Comparison of ENCODE assay signal across 8 mouse cellular contexts in genomic region chr1:93686245-93686960, GRCm38 (mm10). TPM values are rescaled to one million over a fixed set of nuclear protein-coding genes. Genes with fewer than 3 reads are reported as not detected.
DNase-seq lines count a peak whose midpoint lies in the region; ATAC-seq and TF ChIP-seq lines count a peak whose summit lies in the region.

No protein-coding gene starts in this region.

- peak overlapping the region; percentile 76 for H3K4me2 ChIP-seq in hindbrain, embryonic 13.5 days

- peak overlapping the region; percentile 85 for H3K27ac ChIP-seq in hindbrain, embryonic 13.5 days
- peak overlapping the region; percentile 74 for H3K27ac ChIP-seq in left cerebral cortex, adult 2 months

- peaks cover 13% of the 10 kb centered on the region for H3K27me3 ChIP-seq in hindbrain, embryonic 13.5 days
- H3K27me3 ChIP-seq in megakaryocyte, embryonic 14.5 days (replicated peaks), result peaks cover 86% of the 10 kb centered on the region

- no peaks in the 10 kb centered on the region for H3K9me3 ChIP-seq in hindbrain, embryonic 13.5 days
- peaks cover 10% of the 10 kb centered on the region for H3K9me3 ChIP-seq in megakaryocyte, embryonic 14.5 days

- intact Hi-C loops in left cerebral cortex, adult 2 months (cut with DNase I), result no loop called here

- TF ChIP-seq CTCF in left cerebral cortex, adult 2 months (IDR thresholded peaks at IDR 0.05), result peak; percentile 40

- H3K4me3 ChIP-seq in hindbrain, embryonic 13.5 days, result peak overlapping the region; percentile 64
- peak overlapping the region; percentile 50 for H3K4me3 ChIP-seq in left cerebral cortex, adult 2 months
- H3K4me3 ChIP-seq in megakaryocyte, embryonic 14.5 days (replicated peaks), result peak overlapping the region; percentile 88

- peaks cover 10% of the 10 kb centered on the region; the same call in 1 of the 2 replicates for H3K36me3 ChIP-seq in hindbrain, embryonic 13.5 days
- H3K36me3 ChIP-seq in megakaryocyte, embryonic 14.5 days (replicated peaks; ENCODE audit: low read length), result no peaks in the 10 kb centered on the region

- H3K9ac ChIP-seq in hindbrain, embryonic 13.5 days, result peak overlapping the region; percentile 89

- DNase-seq in CD4-positive, CD25-positive, alpha-beta regulatory T cell, adult 2 months (ENCODE audit: low read depth, low spot score), result peak; percentile 11
- DNase-seq in cerebellum, postnatal 14 days, result peak; percentile 63 to 68
- DNase-seq in frontal cortex, postnatal 10 days (ENCODE audit: low spot score in 2 of 2), result peak; percentile 30 to 59
- DNase-seq in left cerebral cortex, adult 2 months (ENCODE audit: extremely low spot score in 1 of 2, low spot score in 2 of 2), result peak; percentile 53 to 57
- DNase-seq in right cerebral cortex, postnatal 14 days, result peak; percentile 61

- H3K4me1 ChIP-seq in hindbrain, embryonic 13.5 days (replicated peaks), result peaks cover 30% of the 10 kb centered on the region
- peaks cover 39% of the 10 kb centered on the region for H3K4me1 ChIP-seq in megakaryocyte, embryonic 14.5 days

- ATAC-seq in CD4-positive, CD25-positive, alpha-beta regulatory T cell, adult 4 months, result no peak
- peak; percentile 90 for ATAC-seq in hindbrain, embryonic 13.5 days (ENCODE audit: low FRiP score)

- 2% methylated on average over 51 of the region's 51 CpGs for WGBS in hindbrain, embryonic 13.5 days

RNA-seq across cellular contexts. Expression of gene Bok, which starts 0.9 kb away (rescaled TPM):
- not detected for polyA plus RNA-seq in CD4-positive, CD25-positive, alpha-beta regulatory T cell, adult 4 months (2017; shearing (Covaris generic))
- polyA plus RNA-seq in hindbrain, embryonic 13.5 days (2015; fragmentation: Nextera tagmentation; extraction: Ambion mirVana), result 74.8 and 76.7 TPM in 2 replicates
- total RNA-seq in left cerebral cortex, adult 2 months (2021), result 10 to 100 TPM; 33.2 to 35.8 TPM
- 0.84 TPM in 1 of 2 replicates, not detected in the other for polyA plus RNA-seq in megakaryocyte, embryonic 14.5 days (2012; ENCODE audit: insufficient read depth, low replicate concordance)

RNA-seq across cellular contexts. Expression of gene Stk25, which starts 27.9 kb away (rescaled TPM):
- polyA plus RNA-seq in CD4-positive, CD25-positive, alpha-beta regulatory T cell, adult 4 months (2017; shearing (Covaris generic)), result 10 to 100 TPM; 31.2 to 42.6 TPM
- polyA plus RNA-seq in hindbrain, embryonic 13.5 days (2015; fragmentation: Nextera tagmentation; extraction: Ambion mirVana), result 307 and 330 TPM in 2 replicates
- total RNA-seq in left cerebral cortex, adult 2 months (2021), result 100 to 1,000 TPM; 360 to 388 TPM
- 21.0 and 51.8 TPM in 2 replicates for polyA plus RNA-seq in megakaryocyte, embryonic 14.5 days (2012; ENCODE audit: insufficient read depth, low replicate concordance)

Comparison
In these comparisons a context has a peak if more than half of its experiments do, and no peak if none do; other contexts are left out.
1. DNase-seq: peak in every context shown above with its lines; median percentile 66 in cerebellum, postnatal 14 days; 61 in right cerebral cortex, postnatal 14 days; 55 in left cerebral cortex, adult 2 months; 44 in frontal cortex, postnatal 10 days; 11 in CD4-positive, CD25-positive, alpha-beta regulatory T cell, adult 2 months.
2. RNA of gene Bok, which starts 0.9 kb away (polyA plus RNA-seq): 74.8 to 76.7 TPM in hindbrain, embryonic 13.5 days; 0.84 TPM in megakaryocyte, embryonic 14.5 days and not detected in CD4-positive, CD25-positive, alpha-beta regulatory T cell, adult 4 months; every median in the first group is over 10 times any median in the second.
3. Peak in every context shown above with its lines, with median percentiles within 50 percentile points of each other: H3K4me3 ChIP-seq.